Mouse (Mus musculus): ENCODE data around the gene Npat.

The Npat gene

DNA sequence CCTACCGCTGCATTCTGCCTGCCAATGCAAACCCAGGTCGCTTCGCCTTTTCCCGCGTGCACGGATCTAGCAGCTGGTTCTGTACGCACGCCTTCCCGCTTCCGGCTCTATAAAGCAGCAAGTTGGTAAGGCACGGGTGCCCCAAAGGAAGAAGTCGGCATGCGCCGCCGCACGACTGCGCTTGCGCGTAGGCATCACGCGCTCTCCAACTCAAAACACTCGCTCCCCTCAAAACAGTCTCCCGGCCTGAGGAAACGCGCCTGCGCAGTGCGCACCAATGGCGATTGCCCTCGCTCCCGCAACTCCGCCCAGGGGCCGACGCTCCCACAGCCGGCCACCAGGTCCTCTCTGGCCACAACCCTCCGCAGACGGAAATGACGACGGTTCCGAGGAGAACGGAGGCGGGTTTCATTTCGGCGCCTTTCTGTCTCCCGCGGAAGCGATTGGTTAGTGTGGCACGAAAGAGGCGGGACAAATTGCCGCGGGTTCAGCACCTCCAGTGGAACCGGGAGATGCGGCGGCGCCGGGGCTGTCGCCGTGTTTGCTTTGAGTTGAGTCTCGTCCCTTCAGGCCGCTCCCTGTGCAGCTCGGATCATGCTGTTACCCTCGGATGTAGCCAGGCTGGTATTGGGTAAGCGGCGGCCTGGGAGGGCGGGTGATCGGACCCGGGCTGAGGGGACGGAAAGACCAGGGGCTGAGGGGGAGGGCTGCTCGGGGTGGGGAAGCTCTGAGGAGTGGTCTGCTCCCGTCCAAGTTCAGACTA lies at the start of gene Npat, which contains the start of gene Atm:
Gene Npat (plus strand): TSS at position 490 of the 763 bp plus-strand sequence.
Gene Atm (minus strand): TSS at position 183 of the 763 bp plus-strand sequence.
- in situ Hi-C loops (cut with MboI, MseI), result no loop called here

GRCm38 (mm10) chr9:53508053-53508452 lies 28.8 kb upstream of the Npat start:
- in situ Hi-C loops (cut with MboI, MseI), result no loop called here

GRCm38 (mm10) chr9:53514091-53514490 lies 22.8 kb upstream of the Npat start:
- in situ Hi-C loops (cut with MboI, MseI), result no loop called here

- in situ Hi-C loops (cut with MboI, MseI), result no loop called here
Observed at GRCm38 (mm10) chr9:53517373-53518009, 19.4 kb upstream of the Npat start.

- in situ Hi-C loops (cut with MboI, MseI), result no loop called here
Observed at GRCm38 (mm10) chr9:53535416-53536320, 1.2 kb upstream of the Npat start.

- in situ Hi-C loops (cut with MboI, MseI), result no loop called here
Observed at GRCm38 (mm10) chr9:53537336-53537965, 604 bp downstream of the Npat start.

GRCm38 (mm10) chr9:53570662-53571061 lies 33.8 kb downstream of the Npat start:
- in situ Hi-C loops (cut with MboI, MseI), result no loop called here

DNA sequence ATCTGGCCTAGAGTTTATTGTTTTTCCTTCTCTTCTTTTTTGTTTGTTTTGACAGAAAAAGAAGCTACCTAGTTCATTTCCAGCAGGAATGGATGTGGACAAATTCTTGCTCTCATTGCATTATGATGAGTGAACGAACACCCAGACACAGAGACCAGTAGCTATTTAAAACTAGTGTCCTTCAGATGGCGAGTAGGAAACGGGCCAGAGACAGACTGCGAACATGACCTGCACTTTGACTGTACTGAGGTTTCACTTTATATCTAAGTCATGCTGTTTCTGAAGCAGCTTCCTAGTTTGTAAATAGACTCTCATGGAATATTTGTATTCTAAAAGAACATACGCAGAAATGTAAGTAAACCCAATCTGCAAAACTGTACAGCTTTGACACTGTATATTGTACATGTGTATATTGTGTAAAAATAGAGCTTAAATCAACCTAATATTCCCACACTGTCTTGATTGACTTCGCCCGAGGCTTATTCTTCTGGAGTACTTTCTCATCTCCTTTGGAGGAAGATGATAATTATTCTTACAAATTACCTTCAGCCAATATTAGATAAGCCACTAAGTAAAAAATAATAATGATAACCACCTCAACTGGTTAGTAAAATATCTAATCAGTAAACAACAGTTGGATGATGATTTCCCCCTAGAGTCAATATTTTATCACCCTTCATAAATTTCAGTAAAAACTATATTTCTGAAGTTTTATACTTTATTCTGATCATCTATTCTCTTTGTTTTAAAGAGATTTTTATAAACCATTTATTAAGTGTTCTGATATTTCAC lies 35.9 kb downstream of the Npat start:
- in situ Hi-C loops (cut with MboI, MseI), result no loop called here

GRCm38 (mm10) chr9:53575721-53576120 lies 38.9 kb downstream of the Npat start:
- in situ Hi-C loops (cut with MboI, MseI), result no loop called here

DNA sequence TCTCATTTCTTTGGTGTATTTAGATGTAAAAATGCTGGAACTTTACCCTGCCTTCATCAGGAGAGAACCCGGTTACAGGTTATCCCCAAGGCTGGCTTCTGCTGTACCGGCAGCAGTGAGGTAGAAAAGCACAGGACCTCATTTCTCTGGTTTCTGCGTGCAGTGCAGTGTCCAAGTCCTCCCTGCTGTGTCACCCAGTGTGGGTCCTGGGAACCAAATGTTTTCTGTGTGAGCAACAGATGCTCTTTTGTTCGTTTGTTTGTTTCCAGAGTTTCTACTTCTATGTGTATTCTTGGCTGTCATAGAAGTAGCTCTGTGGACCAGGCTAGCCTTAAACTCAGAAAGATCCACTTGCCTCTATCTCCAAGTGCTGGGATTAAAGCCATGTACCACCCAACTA lies 45.0 kb downstream of the Npat start:
- in situ Hi-C loops (cut with MboI, MseI), result no loop called here

GRCm38 (mm10) chr9:53594764-53595163 lies 57.9 kb downstream of the Npat start:
- in situ Hi-C loops (cut with MboI, MseI), result loop anchor here (5.0 kb wide), 1 partner anchor 73 kb away; no protein-coding TSS in a partner anchor

GRCm38 (mm10) chr9:53596971-53597600 lies 60.2 kb downstream of the Npat start:
- in situ Hi-C loops (cut with MboI, MseI), result loop anchor here (5.0 kb wide), 1 partner anchor 70 kb away; no protein-coding TSS in a partner anchor

GRCm38 (mm10) chr9:53598631-53599030 lies 61.8 kb downstream of the Npat start:
- in situ Hi-C loops (cut with MboI, MseI), result loop anchor here (5.0 kb wide), 1 partner anchor 69 kb away; no protein-coding TSS in a partner anchor

GRCm38 (mm10) chr9:53601541-53601940 lies 64.7 kb downstream of the Npat start:
- in situ Hi-C loops (cut with MboI, MseI), result no loop called here

DNA sequence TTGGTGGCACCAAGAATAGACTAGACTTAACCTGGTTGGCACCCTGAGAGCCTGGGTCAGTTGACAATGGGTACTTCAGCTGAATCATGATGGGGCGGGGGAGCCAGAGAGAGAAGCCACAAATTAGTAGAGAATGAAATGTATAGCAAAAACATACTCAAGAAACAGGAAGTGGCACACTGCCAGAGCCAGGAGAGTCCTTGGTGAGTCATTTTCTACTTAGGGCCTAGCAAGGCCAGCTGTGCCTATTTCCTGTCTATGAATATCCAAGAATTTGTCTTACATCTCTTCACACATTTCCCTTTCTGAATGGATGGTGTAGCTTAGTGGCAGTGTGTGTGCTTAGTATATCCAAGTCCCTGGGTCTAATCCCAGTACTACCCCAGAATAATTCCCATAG lies 66.5 kb downstream of the Npat start:
- in situ Hi-C loops (cut with MboI, MseI), result no loop called here

DNA sequence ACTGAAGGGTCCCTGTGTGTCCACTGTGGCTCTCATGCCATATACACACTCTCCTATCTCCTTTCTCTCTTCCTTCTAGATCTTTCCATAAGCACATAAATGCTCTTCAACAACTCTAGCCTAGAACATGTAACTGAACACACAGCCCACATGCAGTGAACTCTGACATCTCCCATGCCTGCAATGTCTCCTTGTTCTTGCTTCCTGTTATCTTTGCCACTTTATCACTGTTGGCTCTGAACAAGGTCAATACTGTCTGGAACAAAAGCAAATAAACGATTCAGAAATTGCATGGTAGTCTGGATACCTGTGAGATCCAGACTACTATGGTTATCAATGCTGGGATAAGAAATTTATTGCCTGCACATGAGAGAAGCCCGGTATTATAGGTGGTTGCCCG lies 67.0 kb downstream of the Npat start:
- in situ Hi-C loops (cut with MboI, MseI), result no loop called here

GRCm38 (mm10) chr9:53604954-53605353 lies 68.1 kb downstream of the Npat start:
- in situ Hi-C loops (cut with MboI, MseI), result no loop called here

- in situ Hi-C loops (cut with MboI, MseI), result no loop called here
Observed at GRCm38 (mm10) chr9:53607192-53607591, 70.3 kb downstream of the Npat start.

DNA sequence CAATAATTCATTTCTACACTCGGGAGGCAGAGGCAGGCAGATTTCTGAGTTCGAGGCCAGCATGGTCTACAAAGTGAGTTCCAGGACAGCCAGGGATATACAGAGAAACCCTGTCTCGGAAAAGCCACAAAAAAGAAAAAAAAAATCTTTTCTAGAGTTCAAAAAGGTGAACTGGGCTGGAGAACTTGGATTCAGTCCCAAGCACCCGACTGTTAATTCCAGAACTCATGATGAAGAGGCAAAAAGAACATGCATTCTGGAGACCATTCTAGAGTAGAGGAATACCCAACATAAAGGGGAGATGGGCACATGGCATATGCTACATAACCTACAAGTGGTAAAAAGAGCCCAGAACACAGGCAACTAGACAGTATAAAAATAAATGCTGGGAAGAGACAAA lies 71.0 kb downstream of the Npat start:
- in situ Hi-C loops (cut with MboI, MseI), result no loop called here

- in situ Hi-C loops (cut with MboI, MseI), result no loop called here
Observed at GRCm38 (mm10) chr9:53609306-53609967, 72.6 kb downstream of the Npat start.

Data from regulatory T cell (primary cell).